Mouse (Mus musculus): ENCODE measurements around the gene Nadk2. TPM values are rescaled to one million over a fixed set of nuclear protein-coding genes. Genes with fewer than 3 reads are reported as not detected.
A peak's percentile ranks its signal among the peaks of the same experiment; 100 is the strongest.

Nadk2 gene
- total RNA-seq, 2 experiments from 2014 or later: 64.4 to 69.3 TPM

- no peak for DNase-seq (ENCODE audit: low spot score in 2 of 2)
- no peak for TF ChIP-seq CTCF (conservative IDR thresholded peaks at IDR 0.05)
- Histone ChIP-seq H3K27ac (no peak overlapping the region), H3K4me3 (no peak overlapping the region)
Measured at GRCm38 (mm10) chr15:9122989-9123388, 51.9 kb downstream of the Nadk2 start.

- DNase-seq (ENCODE audit: low spot score in 2 of 2): no peak
- Histone ChIP-seq H3K27ac (no peak overlapping the region), H3K4me3 (no peak overlapping the region)
- no peak for TF ChIP-seq CTCF (conservative IDR thresholded peaks at IDR 0.05)
Measured at GRCm38 (mm10) chr15:9124856-9125255, 53.8 kb downstream of the Nadk2 start.

GRCm38 (mm10) chr15:9127051-9127791, 56.2 kb downstream of the Nadk2 start:
- TF ChIP-seq CTCF (conservative IDR thresholded peaks at IDR 0.05): no peak
- DNase-seq (ENCODE audit: low spot score in 2 of 2): no peak
- H3K27ac ChIP-seq: no peak overlapping the region
- H3K4me3 ChIP-seq: no peak overlapping the region

- Histone ChIP-seq H3K4me3 (no peak overlapping the region), H3K27ac (no peak overlapping the region)
- TF ChIP-seq CTCF (conservative IDR thresholded peaks at IDR 0.05): no peak
- DNase-seq (ENCODE audit: low spot score in 2 of 2): no peak
Measured at GRCm38 (mm10) chr15:9130772-9131498, 59.9 kb downstream of the Nadk2 start.

GRCm38 (mm10) chr15:9131499-9131888, 60.4 kb downstream of the Nadk2 start:
- no peak overlapping the region for H3K27ac ChIP-seq
- DNase-seq (ENCODE audit: low spot score in 2 of 2): no peak
- H3K4me3 ChIP-seq: no peak overlapping the region
- no peak for TF ChIP-seq CTCF (conservative IDR thresholded peaks at IDR 0.05)

- no peak overlapping the region for H3K4me3 ChIP-seq
- H3K27ac ChIP-seq: no peak overlapping the region; the same call in 1 of the 2 replicates
- peak; percentile 43 to 51 for DNase-seq (ENCODE audit: low spot score in 2 of 2)
- no peak for TF ChIP-seq CTCF (conservative IDR thresholded peaks at IDR 0.05)
Measured at GRCm38 (mm10) chr15:9132693-9133443, 61.8 kb downstream of the Nadk2 start.

- Histone ChIP-seq H3K27ac (no peak overlapping the region), H3K4me3 (no peak overlapping the region)
- no peak for DNase-seq (ENCODE audit: low spot score in 2 of 2)
- TF ChIP-seq CTCF (conservative IDR thresholded peaks at IDR 0.05): no peak
Measured at GRCm38 (mm10) chr15:9134891-9135507, 63.9 kb downstream of the Nadk2 start.

GRCm38 (mm10) chr15:9139447-9139846, 68.4 kb downstream of the Nadk2 start:
- peak overlapping the region; percentile 84 for H3K4me3 ChIP-seq
- H3K27ac ChIP-seq: no peak overlapping the region; the same call in 1 of the 2 replicates
- no peak for TF ChIP-seq CTCF (conservative IDR thresholded peaks at IDR 0.05)
- no peak for DNase-seq (ENCODE audit: low spot score in 2 of 2)

- Histone ChIP-seq H3K27ac (peak within 1 kb of the TSS; percentile 93), H3K4me3 (peak within 1 kb of the TSS; percentile 84)
- peak; percentile 26 for TF ChIP-seq CTCF (conservative IDR thresholded peaks at IDR 0.05)
- peak; percentile 98 to 99 for DNase-seq (ENCODE audit: low spot score in 2 of 2)
Measured at GRCm38 (mm10) chr15:9140252-9140680, 69.2 kb downstream of the Nadk2 start, which contains the start of gene Lmbrd2. Gene Lmbrd2 (plus strand): TSS chr15:9140550.

GRCm38 (mm10) chr15:9140684-9141171, 69.7 kb downstream of the Nadk2 start:
- peak overlapping the region; percentile 93 for H3K27ac ChIP-seq
- TF ChIP-seq CTCF (conservative IDR thresholded peaks at IDR 0.05): no peak
- DNase-seq (ENCODE audit: low spot score in 2 of 2): peak; percentile 26 to 49
- peak overlapping the region; percentile 84 for H3K4me3 ChIP-seq

- no peak within 1 kb of the TSS for H3K4me3 ChIP-seq
- H3K27ac ChIP-seq: no peak within 1 kb of the TSS
- DNase-seq (ENCODE audit: low spot score in 2 of 2): no peak
- TF ChIP-seq CTCF (conservative IDR thresholded peaks at IDR 0.05): no peak
Measured at GRCm38 (mm10) chr15:9155325-9155724, 84.3 kb downstream of the Nadk2 start, which contains the start of gene Skp2. Gene Skp2 (minus strand): TSS chr15:9155425.

Other genes starting within 250 kb of the Nadk2 start
- gene Ranbp3l, start 103.3 kb upstream of the Nadk2 start, total RNA-seq (2021): 10 to 100 TPM in 1 of 2 experiments, 1 to 10 TPM in 1; 7.8 to 11.8 TPM
- gene Lmbrd2, start 69.3 kb downstream of the Nadk2 start, total RNA-seq (2021): 10 to 100 TPM; 58.5 to 59.4 TPM
- gene Skp2, start 84.2 kb downstream of the Nadk2 start, total RNA-seq (2021): 1 to 10 TPM; 4.6 to 4.9 TPM
- gene Ugt3a1, start 205.6 kb downstream of the Nadk2 start, total RNA-seq (2021): not detected